Mouse (Mus musculus) cerebellum, adult 9-10 months (tissue): Measurements from ENCODE around the gene Npas1.
A peak's percentile ranks its signal among the peaks of the same experiment; 100 is the strongest.

Source experiments
- DNase-seq: peaks from one replicate; pipeline ENCODE4 v3.0.0; 2022

The Npas1 gene

DNA sequence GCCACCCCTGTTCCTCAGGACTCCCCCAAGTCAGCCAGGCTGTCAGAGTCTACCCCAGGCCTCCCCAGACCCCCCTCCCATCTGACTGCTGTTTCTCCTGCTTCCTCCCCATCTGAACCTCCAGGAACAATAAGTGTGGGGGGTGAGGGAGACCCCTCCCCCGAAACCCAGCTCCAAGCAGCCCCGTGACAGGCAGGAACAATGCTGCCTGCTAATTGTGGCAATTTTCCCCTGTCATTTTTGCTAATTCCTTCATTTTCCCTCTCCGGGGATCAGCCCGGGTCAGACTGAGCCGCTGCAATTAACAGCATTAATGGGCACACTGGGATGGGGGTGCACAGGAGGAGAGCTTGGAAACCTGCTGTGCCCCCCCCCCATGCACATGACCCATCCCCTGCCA, 9.4 kb downstream of the Npas1 start:
- DNase-seq: no peak

DNA sequence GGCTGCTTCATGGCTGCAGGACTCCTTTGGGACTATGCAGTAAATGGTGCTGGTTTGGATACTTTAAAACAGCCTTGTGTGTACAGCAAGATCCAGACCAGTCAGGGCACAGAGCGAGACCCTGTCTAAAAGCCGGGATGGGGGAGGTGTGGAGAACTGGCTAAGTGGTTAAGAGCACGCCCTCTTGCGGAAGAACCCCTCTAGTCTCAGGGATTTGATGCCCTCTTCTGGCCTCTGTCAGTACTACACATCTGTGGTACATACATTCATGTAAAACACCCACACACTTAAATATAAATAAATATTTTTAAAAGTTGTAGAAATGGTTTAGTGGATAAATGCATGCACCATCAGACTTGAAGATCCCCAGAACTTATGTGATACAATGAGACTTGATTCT, 11.0 kb downstream of the Npas1 start:
- no peak for DNase-seq

DNA sequence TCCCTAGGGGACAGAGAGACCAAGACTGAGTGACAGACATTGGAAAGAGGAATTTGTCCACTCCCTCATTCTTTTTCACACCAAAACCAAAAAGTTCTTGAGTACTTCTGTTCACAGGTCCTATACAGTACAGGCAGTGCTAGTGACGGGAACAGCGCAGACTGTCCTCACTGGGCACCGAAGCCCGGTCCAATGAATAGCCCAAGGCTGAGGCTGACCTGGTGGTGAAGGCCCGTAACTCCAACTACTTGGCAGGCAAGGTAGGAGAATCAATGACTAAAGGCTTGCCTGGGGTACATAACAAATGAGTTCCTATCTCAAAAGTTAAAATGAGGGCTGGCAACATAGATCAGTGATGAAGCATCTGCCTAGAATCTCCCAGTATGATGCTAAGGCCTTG, 12.0 kb downstream of the Npas1 start:
- DNase-seq: no peak

DNA sequence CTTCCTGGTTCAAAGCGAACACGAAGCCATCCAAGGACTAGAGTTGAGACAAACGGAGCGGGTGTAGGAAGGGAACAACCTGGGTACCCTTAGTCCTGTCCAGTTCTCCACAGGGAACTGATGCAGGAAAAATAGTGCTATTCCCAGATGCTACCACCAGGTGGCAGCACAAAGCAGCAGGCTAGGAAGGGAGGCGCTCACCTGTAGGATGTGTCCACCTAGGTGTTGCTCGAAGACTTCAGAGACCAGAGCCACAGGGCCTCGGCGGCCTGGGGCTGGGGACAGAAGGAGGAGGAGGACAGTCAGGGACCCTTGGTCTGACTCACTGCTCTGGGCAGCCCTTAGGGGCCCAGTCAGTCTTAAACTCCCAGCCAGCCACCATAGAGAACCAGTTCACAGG, 12.4 kb downstream of the Npas1 start:
- peak; percentile 82 for DNase-seq

DNA sequence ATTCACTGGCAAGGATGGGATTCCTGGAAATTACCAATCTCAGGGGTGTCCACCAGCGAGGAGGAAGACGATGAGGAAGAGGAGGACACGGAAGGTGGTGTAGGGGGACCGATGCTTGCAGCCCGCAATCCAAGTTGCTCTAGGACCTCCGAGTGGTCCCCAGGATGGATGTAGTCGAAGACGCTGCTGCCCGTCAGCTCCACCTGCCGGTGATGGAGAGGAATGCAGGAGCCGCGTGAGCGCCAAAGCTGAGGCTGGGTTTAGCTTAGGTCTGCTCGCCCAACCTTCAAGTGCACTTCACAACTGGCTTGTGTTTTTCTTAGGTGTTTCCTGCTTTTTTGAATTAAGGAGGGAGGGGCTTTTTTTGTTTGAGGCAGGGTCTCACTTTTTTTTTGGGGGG, 14.3 kb downstream of the Npas1 start:
- peak; percentile 79 for DNase-seq

DNA sequence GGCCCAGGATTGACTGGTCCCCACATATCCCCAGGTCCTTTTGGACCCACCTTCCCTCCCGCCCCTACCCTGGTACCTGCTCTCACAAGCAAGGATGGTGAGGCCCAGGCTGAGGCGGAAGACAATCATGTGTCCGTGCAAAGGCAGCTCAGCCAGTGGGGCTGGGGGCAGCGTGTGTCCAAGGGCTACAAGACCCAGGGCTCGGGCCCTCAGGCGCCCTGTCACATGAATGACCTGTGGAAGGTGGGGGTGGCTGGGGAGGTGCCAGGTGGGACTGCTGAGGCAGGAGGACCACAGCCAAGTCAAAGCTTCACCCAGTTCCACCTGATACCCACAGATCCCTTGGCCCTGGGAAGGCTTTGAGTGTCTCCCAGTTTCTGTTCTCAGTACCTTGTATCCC, 15.8 kb downstream of the Npas1 start:
- DNase-seq: no peak

DNA sequence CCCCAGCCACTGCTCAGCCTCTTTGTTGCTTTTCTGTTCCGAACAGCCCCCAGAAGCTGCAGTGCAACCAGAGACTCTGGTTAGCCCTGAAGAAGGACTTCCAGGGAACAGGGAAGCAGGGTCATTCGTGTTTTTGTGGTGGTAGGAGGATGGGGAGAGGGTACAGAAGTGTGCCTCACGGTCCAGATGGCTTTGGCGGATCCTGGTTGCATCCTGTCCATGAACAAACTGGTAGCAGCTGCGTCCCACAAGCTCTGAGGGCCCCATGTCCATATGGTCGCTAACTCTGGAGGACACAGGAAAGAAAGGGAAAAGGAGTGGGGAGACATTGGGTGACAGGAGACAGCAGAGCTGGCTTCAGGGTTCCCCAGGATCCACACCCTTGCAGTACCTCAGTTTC, 16.4 kb downstream of the Npas1 start:
- no peak for DNase-seq

DNA sequence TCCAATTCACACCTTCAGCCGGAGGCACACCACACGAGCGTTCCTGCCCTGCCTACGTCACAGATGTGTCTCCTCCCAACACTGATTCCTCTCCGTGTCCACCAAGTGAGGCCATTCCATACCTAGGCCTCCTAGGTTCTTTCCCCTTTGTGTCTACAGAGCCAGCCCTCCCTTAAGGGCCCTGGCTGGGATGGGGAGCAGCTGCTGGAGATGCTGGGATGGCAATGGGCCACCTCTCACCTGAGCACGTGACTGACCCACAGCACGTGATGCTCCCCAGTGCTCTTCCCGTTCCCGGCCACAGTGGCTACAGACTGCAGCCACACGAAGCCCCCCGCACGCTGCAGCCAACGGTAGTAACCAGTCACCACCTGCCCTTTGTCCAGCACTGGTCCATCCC, 17.0 kb downstream of the Npas1 start:
- DNase-seq: no peak

DNA sequence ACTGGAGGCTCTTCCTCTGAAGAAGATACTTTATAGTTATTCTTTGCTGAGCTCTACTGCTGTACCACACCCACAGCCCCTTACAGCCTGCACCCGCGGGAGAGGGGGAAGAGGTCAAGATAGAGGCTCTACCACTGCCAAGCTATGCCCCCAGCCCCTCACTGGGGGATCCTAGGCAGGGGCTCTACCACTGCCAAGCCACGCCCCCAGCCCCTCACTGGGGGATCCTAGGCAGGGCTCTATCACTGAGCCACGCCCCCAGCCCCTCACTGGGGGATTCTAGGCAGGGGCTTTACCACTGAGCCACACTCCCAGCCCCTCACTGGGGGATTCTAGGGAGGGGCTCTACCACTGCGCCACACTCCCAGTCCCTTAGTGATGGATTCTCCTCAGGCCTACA, 21.2 kb downstream of the Npas1 start:
- DNase-seq: no peak

DNA sequence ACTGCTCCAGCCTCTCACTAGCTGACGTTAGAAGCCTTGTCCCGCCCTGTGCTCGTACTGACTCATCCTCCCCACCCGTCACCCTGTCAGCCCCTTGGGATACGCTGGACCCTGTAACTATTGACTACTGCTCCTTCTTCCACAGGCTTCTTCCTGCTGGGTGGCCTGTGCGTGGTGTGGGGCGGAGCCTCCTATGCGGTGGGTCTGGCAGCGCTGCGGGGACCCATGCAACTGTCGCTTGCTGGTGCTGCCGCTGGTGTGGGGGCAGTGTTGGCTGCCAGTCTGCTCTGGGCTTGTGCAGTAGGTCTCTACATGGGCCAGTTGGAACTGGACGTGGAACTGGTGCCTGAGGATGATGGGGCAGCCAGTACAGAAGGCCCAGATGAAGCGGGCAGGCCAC, 22.5 kb downstream of the Npas1 start:
- no peak for DNase-seq

DNA sequence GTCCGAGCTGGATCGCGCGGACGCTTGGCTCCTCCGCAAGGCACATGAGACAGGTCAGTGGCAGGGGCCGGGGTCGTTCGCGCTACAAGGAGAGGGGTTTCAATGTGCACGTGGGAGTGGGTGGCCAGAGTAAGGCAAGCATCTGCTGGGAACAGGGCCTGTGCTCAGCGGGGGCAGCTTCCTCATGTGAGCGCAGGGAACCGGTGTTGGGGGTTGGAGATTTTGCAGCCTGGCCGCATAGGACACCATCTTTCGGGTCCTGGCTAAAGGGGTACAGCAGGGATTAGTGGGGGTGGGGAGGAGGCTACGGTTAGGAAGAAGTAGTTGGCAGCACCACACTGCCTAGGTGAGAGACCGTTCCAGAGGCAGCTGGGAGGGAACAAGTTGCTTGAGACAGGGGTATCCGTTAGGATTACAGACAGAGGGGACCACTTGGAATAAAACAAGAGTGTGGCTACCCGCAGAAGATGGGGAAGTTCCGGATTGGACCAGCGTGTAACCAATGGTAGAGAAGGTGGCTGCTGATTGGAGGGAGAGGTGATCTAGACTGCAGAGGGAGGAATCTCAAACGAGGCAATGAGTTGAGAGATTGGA, 24.3 kb downstream of the Npas1 start:
- DNase-seq: peak; percentile 72

DNA sequence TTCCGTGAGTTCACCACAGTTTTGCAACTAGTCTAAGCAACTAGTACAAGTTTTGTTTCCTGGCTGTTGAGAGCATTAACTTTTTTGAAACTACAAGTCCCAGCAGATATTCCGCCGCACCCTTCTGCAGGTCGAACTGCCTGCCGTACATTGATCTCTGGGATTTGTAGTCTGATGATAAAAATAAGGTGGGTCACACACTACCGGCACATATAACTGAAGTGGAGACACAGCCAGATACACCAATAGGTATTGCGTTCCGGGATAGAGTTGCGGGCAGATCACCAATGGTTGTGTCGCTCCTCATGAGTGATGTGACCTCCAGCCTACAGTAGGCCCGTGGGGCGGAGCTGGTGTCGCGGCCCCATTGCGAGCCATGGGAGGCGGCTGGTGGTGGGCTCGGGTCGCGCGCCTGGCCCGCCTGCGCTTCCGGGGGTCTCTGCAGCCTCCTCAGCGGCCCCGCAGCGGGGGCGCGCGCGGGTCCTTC, 24.9 kb downstream of the Npas1 start, which contains the start of gene Tmem160:
Gene Tmem160, plus strand, starts transcription at position 193 of the 487 bp plus-strand sequence.
- peak; percentile 96 for DNase-seq

DNA sequence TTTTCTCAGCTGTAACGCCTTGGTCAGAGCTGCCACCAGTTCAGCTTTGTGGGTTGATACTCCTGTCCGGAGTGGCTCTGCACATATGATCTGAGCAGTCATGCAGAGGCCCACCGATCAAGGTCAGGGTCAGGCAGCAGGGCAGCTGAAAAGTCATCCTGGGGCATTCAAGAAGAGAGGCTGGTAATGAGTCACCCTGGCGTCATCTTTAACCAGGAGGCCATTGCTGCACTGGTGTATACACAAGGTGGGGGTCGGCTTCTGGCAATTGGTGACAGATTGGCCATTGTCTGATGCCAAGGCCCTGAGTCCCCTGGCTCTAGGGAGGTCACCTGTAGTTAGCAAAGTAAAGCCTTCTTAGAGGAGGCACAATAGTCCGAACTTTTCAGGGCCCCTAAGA, 25.9 kb downstream of the Npas1 start:
- no peak for DNase-seq

DNA sequence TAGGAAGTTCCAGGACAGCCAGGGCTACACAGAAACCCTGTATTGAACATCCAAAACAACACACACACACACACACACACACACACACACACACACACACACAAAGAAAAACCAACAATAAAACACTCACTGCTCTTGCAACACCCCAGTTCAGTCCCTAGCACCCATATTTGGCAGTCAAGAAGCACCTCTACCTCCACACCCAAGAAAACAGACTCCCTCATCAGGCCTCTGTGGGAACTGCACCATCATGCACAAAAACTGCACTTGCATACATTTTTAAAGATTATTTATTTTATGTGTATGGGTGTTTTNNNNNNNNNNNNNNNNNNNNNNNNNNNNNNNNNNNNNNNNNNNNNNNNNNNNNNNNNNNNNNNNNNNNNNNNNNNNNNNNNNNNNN, 36.3 kb downstream of the Npas1 start:
- DNase-seq: no peak

DNA sequence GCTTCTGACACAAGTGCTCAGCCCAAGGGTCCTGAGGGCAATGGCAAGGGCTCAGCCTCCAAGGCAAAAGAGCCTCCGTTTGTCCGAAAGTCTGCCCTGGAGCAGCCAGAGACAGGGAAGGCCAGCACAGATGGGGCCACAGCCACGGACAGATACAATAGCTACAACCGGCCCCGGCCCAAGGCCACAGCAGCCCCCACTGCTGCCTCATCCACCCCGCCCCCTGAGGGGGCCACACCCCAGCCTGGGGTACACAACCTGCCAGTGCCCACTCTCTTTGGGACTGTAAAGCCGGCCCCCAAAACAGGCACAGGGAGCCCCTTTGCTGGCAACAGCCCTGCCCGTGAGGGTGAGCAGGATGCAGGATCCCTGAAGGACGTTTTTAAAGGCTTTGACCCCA, 42.4 kb downstream of the Npas1 start:
- DNase-seq: no peak

DNA sequence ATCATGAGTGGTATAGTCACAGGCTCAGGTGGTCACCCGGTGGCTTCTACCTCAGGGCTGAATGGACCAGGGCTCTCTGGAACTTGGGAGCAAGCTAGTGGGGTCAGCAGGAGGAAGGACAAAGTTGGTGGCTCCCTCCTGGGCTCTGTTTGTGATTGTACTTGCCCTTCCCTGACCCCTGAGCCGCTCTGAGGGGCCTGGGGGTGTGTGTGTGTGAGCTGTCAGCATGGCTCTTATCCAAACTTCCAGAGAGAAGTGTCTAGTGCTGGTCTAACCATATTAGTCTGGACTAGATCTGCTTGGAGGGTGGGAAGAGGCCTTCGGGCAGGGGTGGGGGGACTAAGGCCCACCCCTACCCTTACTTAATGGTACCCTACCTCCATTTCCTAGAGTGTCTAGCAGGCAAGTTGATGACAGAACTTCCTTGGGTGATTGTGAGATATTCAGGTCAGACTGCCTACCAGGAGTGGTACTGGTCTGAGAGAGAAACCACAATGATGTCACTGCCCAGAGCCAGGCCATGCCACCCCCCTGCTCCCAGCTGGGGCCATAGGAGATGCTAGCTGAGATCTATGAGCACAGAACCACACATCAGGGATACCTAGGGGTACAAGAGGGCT, 44.1 kb downstream of the Npas1 start:
- DNase-seq: no peak

DNA sequence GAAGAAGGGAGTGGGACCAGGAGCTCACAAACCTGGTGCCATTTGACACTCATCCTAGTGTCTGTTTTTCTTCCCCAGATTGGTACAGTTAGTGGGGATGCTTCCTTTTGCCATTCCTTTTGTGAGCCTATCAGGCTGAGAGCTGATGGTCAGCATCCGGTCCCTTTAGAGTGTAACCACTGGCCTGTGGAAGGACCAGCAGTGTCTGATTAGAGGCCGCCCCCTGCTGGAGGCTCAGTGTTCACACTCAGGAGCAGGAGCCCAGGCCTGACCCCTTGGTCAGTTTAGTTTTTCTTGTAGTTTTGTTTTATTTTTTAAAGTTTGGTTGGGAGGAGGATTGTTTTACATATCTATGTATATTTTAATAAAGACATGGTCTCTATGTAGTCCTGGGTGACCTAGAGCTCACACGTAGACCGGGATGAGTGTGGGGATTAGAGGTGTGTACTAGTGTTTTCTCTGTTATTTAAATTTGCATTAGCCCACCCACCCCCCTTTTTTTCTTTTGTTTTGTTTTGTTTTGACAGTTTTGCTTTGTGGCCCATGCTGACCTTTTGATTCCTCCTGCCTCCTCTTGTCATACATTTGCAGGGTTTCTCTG, 51.3 kb downstream of the Npas1 start:
- DNase-seq: peak; percentile 82

DNA sequence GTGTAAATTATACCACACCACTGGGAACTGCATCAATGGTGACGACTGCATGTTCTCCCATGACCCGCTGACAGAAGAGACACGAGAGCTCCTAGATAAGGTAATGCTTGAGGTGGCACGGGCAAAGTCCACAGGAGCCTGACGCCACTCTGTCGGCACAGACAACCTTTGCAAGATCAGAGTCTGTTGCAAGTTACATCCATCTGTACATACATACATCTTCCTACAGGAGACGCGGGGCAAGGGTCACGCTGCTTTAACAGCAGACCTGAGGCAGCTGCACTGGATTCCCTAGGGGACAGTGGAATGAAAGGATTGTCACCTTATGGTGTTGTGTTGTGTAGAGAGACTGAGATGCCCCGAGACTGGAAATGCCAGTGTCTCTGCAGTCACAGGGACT, 51.8 kb downstream of the Npas1 start:
- no peak for DNase-seq

DNA sequence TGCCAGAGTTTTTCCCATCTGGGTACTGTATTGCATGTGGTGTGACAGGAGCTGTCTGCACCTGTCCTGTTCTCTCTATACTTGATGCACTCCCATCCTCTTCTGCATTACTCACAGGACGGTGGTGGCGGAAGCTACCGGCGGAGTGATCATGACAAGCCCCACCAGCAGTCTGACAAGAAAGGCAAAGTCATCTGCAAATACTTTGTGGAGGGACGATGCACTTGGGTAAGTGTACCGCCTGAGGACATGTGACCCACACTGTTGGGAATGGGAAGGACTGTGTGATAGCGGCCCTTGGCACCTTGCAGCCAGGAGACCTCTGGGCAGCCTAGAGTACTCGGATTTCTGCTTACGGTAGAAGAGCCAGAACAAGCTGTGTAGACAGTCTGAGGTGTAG, 53.8 kb downstream of the Npas1 start:
- no peak for DNase-seq

DNA sequence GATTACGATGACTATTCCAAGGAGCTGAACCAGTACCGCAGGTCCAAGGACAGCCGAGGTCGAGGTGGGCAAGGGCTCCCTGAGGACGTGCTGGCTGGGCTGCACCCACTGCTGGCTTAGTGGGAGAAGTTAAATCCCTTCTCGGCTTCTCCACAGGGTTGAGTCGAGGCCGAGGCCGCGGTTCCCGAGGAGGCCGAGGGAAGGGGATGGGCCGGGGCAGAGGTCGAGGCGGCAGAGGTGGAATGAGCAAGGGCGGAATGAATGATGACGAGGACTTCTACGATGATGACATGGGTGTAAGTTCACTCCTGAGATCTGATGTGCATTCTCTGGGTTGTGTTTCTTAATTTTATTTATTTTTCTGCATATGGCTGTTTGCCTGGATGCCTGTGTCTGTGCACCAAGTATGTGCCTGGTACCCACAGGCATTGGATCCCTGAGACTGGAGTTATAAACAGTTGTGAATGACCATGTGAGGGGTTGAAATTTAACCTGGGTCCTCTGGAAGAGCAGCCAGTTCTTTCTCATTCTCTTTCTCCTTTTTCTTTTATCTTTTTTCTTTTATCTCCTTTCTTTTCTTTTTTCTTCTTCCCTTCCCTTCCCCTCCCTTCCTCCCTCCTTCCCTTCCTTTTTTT, 55.2 kb downstream of the Npas1 start:
- no peak for DNase-seq

DNA sequence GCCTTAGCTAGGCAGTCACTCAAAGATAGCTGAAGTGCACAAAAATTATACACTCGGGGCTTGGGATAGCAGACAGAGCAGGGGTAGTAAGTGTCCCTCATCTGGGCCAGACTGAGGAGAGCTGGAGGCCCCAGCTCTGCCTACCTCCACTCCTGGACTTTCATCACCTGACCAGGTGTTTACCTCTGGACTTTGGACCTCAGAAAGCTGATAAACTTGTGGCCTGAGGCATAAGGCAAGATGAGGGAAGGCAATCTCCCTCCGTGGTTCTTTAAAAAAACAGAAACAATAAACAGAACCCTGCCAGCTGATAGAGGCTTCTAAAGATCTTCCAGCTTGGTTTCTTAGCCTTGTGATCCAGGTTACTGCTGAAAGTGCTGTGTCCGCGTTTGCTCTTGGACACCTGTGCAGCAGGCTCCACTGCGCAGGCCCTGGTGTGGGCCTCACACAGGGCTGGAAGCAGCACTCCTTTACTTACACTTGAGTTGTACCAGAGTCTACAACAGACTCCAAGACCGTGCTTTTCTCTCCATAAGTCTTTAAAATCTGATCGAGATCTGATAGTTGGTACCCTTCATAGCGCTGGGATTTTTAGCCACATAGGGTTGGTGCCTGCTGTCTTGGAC, 56.9 kb downstream of the Npas1 start:
- no peak for DNase-seq

DNA sequence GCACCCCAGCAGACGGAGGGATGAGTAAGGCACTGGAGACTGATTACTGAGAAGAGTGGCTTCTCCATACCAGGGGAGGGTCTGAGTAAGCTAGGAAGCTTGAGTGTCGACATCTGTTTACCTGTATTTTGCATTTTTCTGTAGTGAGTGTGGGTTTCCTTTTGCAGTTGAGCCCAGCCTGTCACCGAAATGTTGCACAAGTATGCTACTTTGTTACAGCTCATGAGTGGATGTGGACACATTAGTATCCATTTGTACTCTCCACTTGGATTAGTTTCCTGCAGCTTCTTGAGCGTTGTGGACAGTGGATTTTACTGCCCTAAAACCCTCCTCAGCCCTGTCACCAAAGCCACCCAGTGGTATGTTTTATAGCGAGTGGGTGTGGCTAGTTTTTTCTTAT, 58.8 kb downstream of the Npas1 start:
- no peak for DNase-seq

DNA sequence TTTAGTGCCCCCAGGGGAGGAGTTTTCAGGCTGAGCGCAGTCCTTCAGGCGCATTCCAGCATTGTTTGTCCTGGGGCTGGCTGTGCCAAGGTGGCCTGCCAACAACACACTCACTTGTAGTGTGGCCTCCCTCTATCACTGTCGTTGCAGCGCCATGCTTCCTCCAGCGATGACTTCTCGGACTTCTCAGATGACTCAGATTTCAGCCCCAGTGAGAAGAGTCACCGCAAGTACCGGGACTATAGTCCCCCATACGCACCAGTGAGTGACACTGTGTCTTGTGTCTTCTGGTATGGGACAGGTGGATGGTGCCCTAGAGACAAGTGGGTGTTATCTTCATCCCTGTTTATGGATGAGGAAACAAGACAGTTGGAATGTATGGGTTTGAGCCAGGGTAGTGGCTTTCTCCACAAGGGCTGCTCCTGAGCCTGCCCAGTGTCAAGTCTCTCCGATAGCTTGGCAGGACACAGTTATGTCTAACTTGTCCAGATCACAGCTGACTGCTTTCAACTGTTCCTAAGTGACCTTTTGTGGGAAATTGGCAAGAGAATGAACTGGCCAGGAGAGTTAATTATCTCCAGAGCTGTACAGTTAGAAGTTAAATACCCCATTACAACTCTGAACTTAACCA, 60.3 kb downstream of the Npas1 start:
- DNase-seq: no peak
